ENCODE assay signal across 14 mouse cellular contexts in the genomic region with DNA sequence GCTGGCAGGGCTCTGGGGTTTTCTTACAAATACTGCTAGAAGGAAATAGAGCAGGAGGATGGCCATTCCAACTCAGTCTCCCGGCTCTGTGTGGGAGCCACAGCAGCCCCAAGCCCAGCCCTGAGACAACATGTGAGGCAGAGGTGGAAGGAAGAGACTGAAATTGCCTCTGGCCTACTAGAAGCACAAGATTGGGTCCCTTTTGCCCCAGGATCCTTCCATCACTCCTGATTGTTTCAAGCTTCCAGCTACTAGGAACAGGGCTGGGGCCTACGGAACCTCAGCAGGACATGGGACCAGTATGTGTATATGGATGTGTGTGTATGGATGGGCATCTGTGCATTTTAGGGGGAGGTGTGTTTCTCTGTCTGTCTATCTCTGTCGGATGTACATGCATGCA.
A peak's percentile ranks its signal among the peaks of the same experiment; 100 is the strongest.
DNase-seq lines count a peak whose midpoint lies in the region; ATAC-seq and TF ChIP-seq lines count a peak whose summit lies in the region.
"Had no signal": no experiment of that assay in that cellular context is flagged by ENCODE, and none has a peak within 500 bp of the region (broad histone marks: within the 10 kb centered on the region; RNA-seq: fewer than 3 reads in every experiment).

No protein-coding gene starts in this region.

- H3K79me2 ChIP-seq in myocyte (ENCODE audit: control insufficient read depth, insufficient read depth) = no peaks in the 10 kb centered on the region

- DNase-seq in heart, postnatal 0 days (ENCODE audit: low spot score) = no peak
- no peak for DNase-seq in heart, postnatal 10 days
- no peak for DNase-seq in lung, postnatal 14 days
- no peak for DNase-seq in urinary bladder, postnatal 14 days (ENCODE audit: low spot score)
- DNase-seq: cerebellum, adult 8-10 months; right cerebral cortex, adult 18-20 months had no signal

- ATAC-seq in heart, postnatal 0 days (ENCODE audit: insufficient read depth, low read depth) = no peak
- no peak for ATAC-seq in lung, embryonic 16.5 days (ENCODE audit: low read depth)
- ATAC-seq in embryonic facial prominence, embryonic 12.5 days (ENCODE audit: insufficient number of reproducible peaks, insufficient read depth, low FRiP score, low TSS enrichment) = no peak
- ATAC-seq: hindbrain, embryonic 16.5 days; Patski had no signal

- no peak for TF ChIP-seq CTCF in heart, postnatal 0 days (IDR thresholded peaks at IDR 0.05; ENCODE audit: low read depth)

- peak overlapping the region; percentile 93 for H3K27ac ChIP-seq in heart, postnatal 0 days (ENCODE audit: low read depth)
- peak overlapping the region; percentile 94 for H3K27ac ChIP-seq in lung, embryonic 16.5 days (ENCODE audit: low read length)
- 0 out of 2 replicates have a peak overlapping the region, but pooled peaks have one; percentile 78 for H3K27ac ChIP-seq in embryonic facial prominence, embryonic 12.5 days

- H3K9me3 ChIP-seq in heart, postnatal 0 days (replicated peaks; ENCODE audit: control insufficient read depth, low read length) = no peaks in the 10 kb centered on the region
- H3K9me3 ChIP-seq in lung, embryonic 16.5 days (ENCODE audit: control insufficient read depth, low read length) = no peaks in the 10 kb centered on the region
- no peaks in the 10 kb centered on the region for H3K9me3 ChIP-seq in embryonic facial prominence, embryonic 12.5 days
- H3K9me3 ChIP-seq: limb, embryonic 13.5 days had no signal

- intact Hi-C loops in heart, postnatal 10 days (cut with DNase I) = loop anchor here (2.0 to 5.0 kb wide), 3 partner anchors 63 to 87 kb away; no protein-coding TSS in a partner anchor

- no peak for TF ChIP-seq POLR2A in myocyte (IDR thresholded peaks at IDR 0.05; ENCODE audit: insufficient read length, low read depth)

- TF ChIP-seq EP300 in heart, postnatal 0 days (IDR thresholded peaks at IDR 0.05; ENCODE audit: low read depth) = no peak

- H3K4me3 ChIP-seq in heart, postnatal 0 days (ENCODE audit: low read depth, low read length) = no peak overlapping the region
- H3K4me3 ChIP-seq in lung, embryonic 16.5 days (ENCODE audit: low read length) = no peak overlapping the region
- no peak overlapping the region for H3K4me3 ChIP-seq in embryonic facial prominence, embryonic 12.5 days
- H3K4me3 ChIP-seq in myocyte = no peak overlapping the region
- H3K4me3 ChIP-seq: erythroblast, embryonic 14.5 days; left cerebral cortex, adult 2 months; limb, embryonic 13.5 days had no signal

- no peak overlapping the region for H3K9ac ChIP-seq in heart, postnatal 0 days (replicated peaks; ENCODE audit: low read depth, low read length)
- no peak overlapping the region for H3K9ac ChIP-seq in lung, embryonic 16.5 days (ENCODE audit: low read length)
- no peak overlapping the region for H3K9ac ChIP-seq in embryonic facial prominence, embryonic 12.5 days
- H3K9ac ChIP-seq: limb, embryonic 13.5 days had no signal

- WGBS in heart, postnatal 0 days = 83% methylated on average over 3 of the region's 3 CpGs
- 66% methylated on average over 3 of the region's 3 CpGs for WGBS in lung, embryonic 16.5 days
- WGBS in embryonic facial prominence, embryonic 12.5 days = 85% methylated on average over 3 of the region's 3 CpGs

- H3K4me1 ChIP-seq in heart, postnatal 0 days (ENCODE audit: control insufficient read depth, insufficient read depth) = peaks cover 40% of the 10 kb centered on the region; the same call in 1 of the 2 replicates
- peaks cover 32% of the 10 kb centered on the region for H3K4me1 ChIP-seq in lung, embryonic 16.5 days (replicated peaks; ENCODE audit: control insufficient read depth, insufficient read depth, low read length)
- H3K4me1 ChIP-seq in embryonic facial prominence, embryonic 12.5 days = peaks cover 18% of the 10 kb centered on the region

- no peak overlapping the region for H3K4me2 ChIP-seq in heart, postnatal 0 days (ENCODE audit: low read depth, low read length)
- H3K4me2 ChIP-seq in lung, embryonic 16.5 days (ENCODE audit: low read depth, low read length) = no peak overlapping the region
- H3K4me2 ChIP-seq in embryonic facial prominence, embryonic 12.5 days (replicated peaks) = no peak overlapping the region
- peak overlapping the region; percentile 94 for H3K4me2 ChIP-seq in myocyte (ENCODE audit: low read depth)

- H3K27me3 ChIP-seq in heart, postnatal 0 days (ENCODE audit: control insufficient read depth, insufficient read depth, low read length) = no peaks in the 10 kb centered on the region
- H3K27me3 ChIP-seq in lung, embryonic 16.5 days (ENCODE audit: control insufficient read depth, insufficient read depth, low read depth, low read length) = no peaks in the 10 kb centered on the region
- no peaks in the 10 kb centered on the region for H3K27me3 ChIP-seq in embryonic facial prominence, embryonic 12.5 days
- H3K27me3 ChIP-seq in myocyte (ENCODE audit: control insufficient read depth, insufficient read depth, insufficient read length) = no peaks in the 10 kb centered on the region
- H3K27me3 ChIP-seq: limb, embryonic 13.5 days; Patski had no signal

- no peaks in the 10 kb centered on the region for H3K36me3 ChIP-seq in heart, postnatal 0 days (replicated peaks; ENCODE audit: control insufficient read depth, insufficient read depth, low read length)
- H3K36me3 ChIP-seq in lung, embryonic 16.5 days (ENCODE audit: control insufficient read depth, insufficient read depth, low read length) = no peaks in the 10 kb centered on the region
- H3K36me3 ChIP-seq in embryonic facial prominence, embryonic 12.5 days = no peaks in the 10 kb centered on the region
- H3K36me3 ChIP-seq in myocyte (ENCODE audit: control insufficient read depth, insufficient read depth) = no peaks in the 10 kb centered on the region
- H3K36me3 ChIP-seq: limb, embryonic 13.5 days had no signal

- H3ac ChIP-seq in myocyte (ENCODE audit: control insufficient read depth, insufficient read length) = no peak overlapping the region

TF ChIP-seq in myocyte, 11 proteins besides CTCF, POLR2A, EP300 and RAD21:
- TF ChIP-seq TCF12 (IDR thresholded peaks at IDR 0.05; ENCODE audit: insufficient read depth, poor library complexity, severe bottlenecking) = no peak
- no peak for TF ChIP-seq USF1 (IDR thresholded peaks at IDR 0.05; ENCODE audit: low read depth)
- TF ChIP-seq TCF3 (IDR thresholded peaks at IDR 0.05; ENCODE audit: insufficient read length, low read depth) = no peak
- TF ChIP-seq MAX (IDR thresholded peaks at IDR 0.05; ENCODE audit: low read depth) = no peak
- no peak for TF ChIP-seq MYOG (IDR thresholded peaks at IDR 0.05; ENCODE audit: control insufficient read depth in 1 of 3, insufficient read depth in 1 of 3, insufficient read length in 2 of 3, low read depth in 2 of 3)
- no peak for TF ChIP-seq REST (IDR thresholded peaks at IDR 0.05; ENCODE audit: insufficient read depth, insufficient read length)
- no peak for TF ChIP-seq CEBPB (IDR thresholded peaks at IDR 0.05; ENCODE audit: insufficient read depth, poor library complexity, severe bottlenecking)
- TF ChIP-seq POLR2AphosphoS2 (IDR thresholded peaks at IDR 0.05; ENCODE audit: insufficient read length, low read depth) = no peak
- TF ChIP-seq MYOD1 (IDR thresholded peaks at IDR 0.05; ENCODE audit: control insufficient read depth in 1 of 3, insufficient read length in 2 of 3, low read depth in 2 of 3) = no peak
- no peak for TF ChIP-seq SRF (IDR thresholded peaks at IDR 0.05; ENCODE audit: control insufficient read depth, insufficient read length, low read depth)
- TF ChIP-seq E2F4 (IDR thresholded peaks at IDR 0.05; ENCODE audit: insufficient read depth) = no peak
